Mouse (Mus musculus) activated CD4-positive, CD25-positive, alpha-beta regulatory T cell (primary cell): ENCODE data around the gene Chst3. TPM values are rescaled to one million over a fixed set of nuclear protein-coding genes. Genes with fewer than 3 reads are reported as not detected.

Experiments
- polyA plus RNA-seq, 2 experiments: library from polyadenylated mRNA; unstranded; fragments of 100-300 nt; shearing (Covaris generic); gene quantifications; one replicate each; pipeline ENCODE4 v1.2.1; 2017

The Chst3 gene
- polyA plus RNA-seq: under 1 TPM; 0.14 to 0.75 TPM

DNA sequence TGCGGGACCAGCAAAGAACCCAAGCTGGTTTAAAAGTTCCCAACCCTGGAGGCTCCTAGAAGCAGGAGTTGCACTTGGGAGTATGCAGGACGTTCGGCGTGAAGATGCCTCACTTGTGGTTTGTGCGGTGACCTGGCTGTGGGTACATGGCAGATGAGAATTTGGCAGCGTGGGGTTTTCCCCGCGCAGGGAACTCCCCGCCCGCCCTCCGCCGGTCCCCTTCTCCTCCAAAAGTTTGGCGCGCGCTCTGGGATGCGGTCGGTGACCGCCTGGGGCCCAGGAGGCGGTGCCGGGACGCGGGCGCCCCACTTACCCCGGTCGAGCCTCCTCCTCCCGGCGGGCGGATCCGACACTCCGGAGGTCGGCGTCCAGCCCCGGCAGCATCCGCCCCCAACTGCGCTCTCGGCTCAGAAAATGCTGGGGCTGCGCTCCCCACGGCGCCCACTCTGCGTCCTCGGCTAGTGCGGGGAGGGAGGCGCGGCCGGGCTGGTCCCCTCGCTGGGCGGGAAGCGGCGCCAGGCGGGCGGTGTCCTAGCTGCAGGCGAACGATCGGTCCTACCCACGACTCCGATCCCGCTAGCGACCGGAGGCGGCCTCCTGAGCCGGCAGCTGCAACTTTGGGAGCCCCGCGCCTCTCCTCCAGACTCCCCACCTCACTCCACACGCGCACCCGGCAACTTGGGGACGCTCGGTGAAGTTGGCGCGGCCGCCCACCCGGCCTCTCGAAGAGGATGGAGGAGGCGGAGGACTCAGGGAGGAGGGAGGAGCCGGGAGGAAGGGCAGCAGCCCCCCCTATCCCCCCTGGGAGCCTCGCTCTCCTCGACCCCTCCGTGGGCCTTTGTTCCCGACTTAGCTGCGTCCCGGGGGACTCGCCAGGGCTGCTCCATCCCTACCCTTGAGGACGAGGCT lies at the start of gene Chst3:
TSS of gene Chst3 (minus strand) at position 670 of the 909 bp plus-strand sequence.

Other genes with a start within 250 kb of the Chst3 start
- 10 to 100 TPM; 42.8 to 45.1 TPM for gene Ascc1, start 216.5 kb downstream of the Chst3 start, polyA plus RNA-seq
- gene Anapc16, start 216.1 kb downstream of the Chst3 start, polyA plus RNA-seq: 100 to 1,000 TPM in 1 of 2 experiments, 10 to 100 TPM in 1; 97.1 to 170 TPM
- gene Spock2, start 113.0 kb downstream of the Chst3 start, polyA plus RNA-seq: 1 to 10 TPM; 2.8 to 6.0 TPM
- gene Psap, start 58.4 kb upstream of the Chst3 start, polyA plus RNA-seq: 100 to 1,000 TPM; 386 to 411 TPM
- 100 to 1,000 TPM; 142 to 254 TPM for gene Vsir, start 127.6 kb upstream of the Chst3 start, polyA plus RNA-seq
- under 1 TPM; 0.41 to 0.69 TPM for gene Gm17455, start 180.5 kb upstream of the Chst3 start, polyA plus RNA-seq